Mouse (Mus musculus): ENCODE measurements around the gene Cish.
"Not testable (repeated sequence)": the region's sequence is repeated elsewhere in the genome, so short reads cannot be mapped to it uniquely, and the experiment has no call there.

Cish gene

GRCm38 (mm10) chr9:107298059-107298780 lies 2.4 kb downstream of the Cish start:
- no peak for DNase-seq (ENCODE audit: low spot score in 2 of 2)

GRCm38 (mm10) chr9:107298876-107299275 lies 3.0 kb downstream of the Cish start:
- no peak for DNase-seq (ENCODE audit: low spot score in 2 of 2)

GRCm38 (mm10) chr9:107299783-107300182 lies 4.0 kb downstream of the Cish start:
- DNase-seq (ENCODE audit: low spot score in 2 of 2), result no peak

- no peak for DNase-seq (ENCODE audit: low spot score in 2 of 2)
These were observed 4.6 kb downstream of the Cish start for GRCm38 (mm10) chr9:107300224-107300973.

- DNase-seq (ENCODE audit: low spot score in 2 of 2), result no peak
These were observed 5.9 kb downstream of the Cish start for GRCm38 (mm10) chr9:107301554-107302331.

- DNase-seq (ENCODE audit: low spot score in 2 of 2), result no peak
These were observed 6.8 kb downstream of the Cish start for GRCm38 (mm10) chr9:107302592-107302991.

- DNase-seq (ENCODE audit: low spot score in 2 of 2), result no peak
These were observed 7.4 kb downstream of the Cish start for GRCm38 (mm10) chr9:107303121-107303820.

- no peak for DNase-seq (ENCODE audit: low spot score in 2 of 2)
These were observed 8.1 kb downstream of the Cish start for GRCm38 (mm10) chr9:107303900-107304299.

- DNase-seq (ENCODE audit: low spot score in 2 of 2), result no peak
These were observed 8.6 kb downstream of the Cish start for GRCm38 (mm10) chr9:107304383-107304782.

- no peak for DNase-seq (ENCODE audit: low spot score in 2 of 2)
These were observed 9.2 kb downstream of the Cish start for GRCm38 (mm10) chr9:107305012-107305411.

GRCm38 (mm10) chr9:107305601-107306542 lies 10.0 kb downstream of the Cish start:
- DNase-seq (ENCODE audit: low spot score in 2 of 2), result no peak

GRCm38 (mm10) chr9:107306673-107307072 lies 10.8 kb downstream of the Cish start:
- DNase-seq (ENCODE audit: low spot score in 2 of 2), result not testable (repeated sequence)

GRCm38 (mm10) chr9:107307099-107307872 lies 11.5 kb downstream of the Cish start:
- DNase-seq (ENCODE audit: low spot score in 2 of 2), result no peak

- DNase-seq (ENCODE audit: low spot score in 2 of 2), result peak in 1 of 2 experiments; percentile 51
These were observed 12.1 kb downstream of the Cish start for GRCm38 (mm10) chr9:107307886-107308285.

- DNase-seq (ENCODE audit: low spot score in 2 of 2), result no peak
These were observed 12.6 kb downstream of the Cish start for GRCm38 (mm10) chr9:107308346-107309000.

- no peak for DNase-seq (ENCODE audit: low spot score in 2 of 2)
These were observed 13.3 kb downstream of the Cish start for GRCm38 (mm10) chr9:107309171-107309570.

- DNase-seq (ENCODE audit: low spot score in 2 of 2), result no peak
These were observed 13.8 kb downstream of the Cish start for GRCm38 (mm10) chr9:107309600-107309999.

GRCm38 (mm10) chr9:107312811-107313584 lies 17.2 kb downstream of the Cish start:
- no peak for DNase-seq (ENCODE audit: low spot score in 2 of 2)

Measured in right cerebral cortex, postnatal 36 days (tissue).